Mouse (Mus musculus): ENCODE results near the gene Gtf2f1. TPM values are rescaled to one million over a fixed set of nuclear protein-coding genes. Genes with fewer than 3 reads are reported as not detected.
"Not testable (repeated sequence)": the region's sequence is repeated elsewhere in the genome, so short reads cannot be mapped to it uniquely, and the experiment has no call there.

Gtf2f1 gene
- polyA plus RNA-seq (2016; fragmentation: Nextera tagmentation; extraction: Ambion mirVana): 68.6 and 72.9 TPM in 2 replicates

DNA sequence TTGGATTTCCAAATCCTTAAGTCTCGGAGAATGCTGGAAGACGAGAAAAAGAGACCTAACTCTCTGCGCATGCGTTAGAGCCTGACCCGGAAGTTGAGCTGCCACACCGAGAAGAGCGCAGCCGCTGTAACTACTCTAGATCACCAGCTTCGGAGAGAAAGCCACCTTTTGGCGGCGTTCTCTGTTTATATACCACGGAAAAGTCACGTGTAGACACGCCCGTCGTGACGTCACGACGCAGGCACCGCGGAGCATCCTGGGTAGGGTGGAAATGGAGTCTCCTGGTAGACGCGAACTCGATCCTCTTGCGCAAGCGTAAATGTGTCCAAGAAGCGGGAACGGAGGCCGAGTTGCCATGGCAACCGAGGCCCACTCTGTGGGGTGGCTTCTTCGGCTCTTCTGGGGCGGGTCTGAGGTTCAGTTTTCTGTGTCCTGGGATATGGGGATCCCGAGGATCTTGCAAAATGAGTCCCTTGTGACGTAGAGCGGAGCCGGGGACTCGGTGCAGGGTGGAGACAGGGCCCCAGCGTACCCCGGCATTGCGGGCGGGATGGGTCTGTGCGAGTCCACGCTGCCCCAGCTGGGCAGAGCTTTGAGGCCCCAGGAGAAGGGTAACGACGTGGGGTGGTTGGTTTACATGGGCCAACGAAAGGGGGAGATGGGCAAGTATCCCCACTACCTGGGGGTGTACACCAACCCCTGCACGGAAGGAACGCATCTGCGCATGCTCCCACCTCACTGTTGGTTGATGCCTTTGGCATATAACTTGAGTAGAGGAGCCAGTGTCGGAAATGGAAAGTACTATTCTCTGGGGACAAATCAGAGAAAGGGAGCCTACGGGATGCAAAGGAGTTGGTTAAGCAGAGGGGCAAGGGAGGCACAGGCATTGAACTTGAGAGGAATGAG is at the start of gene Gtf2f1, which contains the start of gene Gm17949:
TSS of gene Gtf2f1 (minus strand) at position 53 of the 906 bp plus-strand sequence.
TSS of gene Gm17949 (plus strand) at position 234 of the 906 bp plus-strand sequence.
- 1% methylated on average over 51 of the region's 51 CpGs for WGBS
- Histone ChIP-seq H3K9me3 (no peaks in the 10 kb centered on the region), H3K27ac (replicated peaks) (peak within 1 kb of the TSS; percentile 93), H3K4me1 (peaks cover 17% of the 10 kb centered on the region), H3K36me3 (peaks cover 26% of the 10 kb centered on the region), H3K4me2 (replicated peaks) (peak within 1 kb of the TSS; percentile 92), H3K4me3 (peak within 1 kb of the TSS; percentile 75), H3K9ac (replicated peaks) (peak within 1 kb of the TSS; percentile 82), H3K27me3 (0 out of 2 replicates have a peak, but pooled peaks cover 3% of the 10 kb centered on the region)
- peak; percentile 94 for ATAC-seq (ENCODE audit: low FRiP score, low read depth)

DNA sequence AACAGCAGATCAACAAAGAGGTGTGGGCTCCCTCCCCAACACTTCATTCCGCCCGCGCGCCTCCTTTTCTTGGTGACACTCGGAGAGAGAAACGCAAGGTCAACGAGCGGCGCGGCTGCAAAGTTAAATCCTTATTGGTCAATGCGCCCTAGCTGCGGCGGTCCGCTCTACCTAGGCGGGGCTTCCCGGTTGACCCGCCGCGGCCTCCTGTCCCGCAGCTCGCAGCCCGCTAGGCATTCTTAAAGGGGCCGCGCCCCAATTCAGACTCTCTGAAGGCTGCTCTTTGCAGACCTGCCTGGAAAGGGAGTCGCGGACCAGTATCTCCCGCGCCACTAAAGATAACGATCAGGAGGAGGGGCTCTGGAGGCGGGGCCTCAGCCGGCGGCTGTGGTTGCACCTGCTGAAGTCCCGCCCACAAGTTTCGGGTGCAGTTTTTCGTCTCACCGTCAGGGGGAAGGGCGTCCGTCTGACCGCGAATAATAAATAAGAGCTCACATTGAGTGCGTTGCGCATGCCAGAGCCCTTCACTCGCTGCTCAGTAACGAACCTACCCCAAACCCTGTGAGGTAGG is 49.2 kb upstream of the Gtf2f1 start:
- Histone ChIP-seq H3K9ac (replicated peaks) (peak overlapping the region; percentile 77), H3K27ac (replicated peaks) (peak overlapping the region; percentile 84), H3K4me2 (replicated peaks) (peak overlapping the region; percentile 83), H3K9me3 (no peaks in the 10 kb centered on the region), H3K36me3 (peaks cover 13% of the 10 kb centered on the region; the same call in 1 of the 2 replicates), H3K27me3 (peaks cover 41% of the 10 kb centered on the region), H3K4me3 (peak overlapping the region; percentile 79), H3K4me1 (peaks cover 30% of the 10 kb centered on the region)
- under 1% methylated on average over 44 of the region's 44 CpGs for WGBS
- peak; percentile 91 for ATAC-seq (ENCODE audit: low FRiP score, low read depth)

DNA sequence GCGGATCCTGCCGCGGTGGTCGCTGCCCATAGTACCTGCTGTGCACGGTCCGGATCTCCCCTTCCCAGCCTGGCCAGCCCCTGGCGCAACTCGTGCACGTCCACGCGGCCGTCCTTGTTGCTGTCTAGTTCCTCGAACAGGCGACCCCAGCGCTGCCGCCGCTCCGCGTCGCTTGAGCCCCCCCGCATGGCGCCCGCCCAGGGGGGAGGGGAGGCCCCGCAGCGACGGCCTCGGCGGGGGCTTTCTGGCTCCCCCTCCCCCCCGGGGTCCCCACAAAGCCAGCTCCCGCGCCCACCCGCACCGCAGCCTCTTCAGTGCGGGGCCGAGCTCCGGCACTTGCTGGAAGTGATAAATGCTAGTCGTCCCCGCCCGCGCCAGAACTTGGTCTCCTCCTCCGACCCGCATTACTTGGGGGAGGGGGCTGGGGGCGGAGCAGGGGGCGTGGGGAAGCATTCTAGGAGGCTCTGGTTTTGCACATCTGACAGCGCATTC is 48.4 kb upstream of the Gtf2f1 start, which contains the start of gene Slc25a23:
TSS of gene Slc25a23 (minus strand) at position 378 of the 492 bp plus-strand sequence.
- Histone ChIP-seq H3K9me3 (no peaks in the 10 kb centered on the region), H3K27ac (replicated peaks) (peak within 1 kb of the TSS; percentile 84), H3K27me3 (peaks cover 35% of the 10 kb centered on the region), H3K36me3 (peaks cover 21% of the 10 kb centered on the region; the same call in 1 of the 2 replicates), H3K9ac (replicated peaks) (peak within 1 kb of the TSS; percentile 77), H3K4me2 (replicated peaks) (peak within 1 kb of the TSS; percentile 83), H3K4me1 (peaks cover 30% of the 10 kb centered on the region), H3K4me3 (peak within 1 kb of the TSS; percentile 79)
- peak; percentile 73 for ATAC-seq (ENCODE audit: low FRiP score, low read depth)
- under 1% methylated on average over 22 of the region's 45 CpGs for WGBS

DNA sequence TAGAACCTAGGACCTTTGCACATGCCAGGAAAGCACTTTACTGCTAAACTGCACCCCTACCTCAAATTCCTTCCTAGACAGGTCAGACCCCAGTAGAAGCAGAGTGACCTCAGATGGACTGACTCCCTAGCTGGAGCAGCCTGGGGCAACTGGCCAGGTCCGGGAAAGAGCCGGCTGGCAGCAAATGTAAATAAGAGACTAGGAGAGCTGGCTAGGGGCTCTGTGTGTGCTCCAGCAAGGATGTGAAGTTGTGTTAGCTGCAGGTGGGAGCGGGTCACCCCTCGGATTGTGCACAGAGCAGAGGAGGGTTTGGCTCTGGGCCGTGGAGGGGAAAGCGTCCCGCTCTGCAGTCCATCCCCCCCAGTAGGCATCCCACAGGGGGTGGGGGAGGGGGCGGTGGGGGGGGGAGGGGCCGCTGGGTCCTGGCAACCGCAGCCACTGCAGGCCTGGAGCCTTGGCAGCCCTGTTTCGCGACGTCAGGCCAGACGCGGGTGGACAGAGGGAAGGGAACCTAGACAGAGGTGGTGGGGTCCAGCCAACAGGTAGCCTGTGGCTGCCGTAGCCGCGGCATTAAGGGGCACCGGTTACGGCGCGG is 47.9 kb upstream of the Gtf2f1 start, which contains the start of gene Crb3:
TSS of gene Crb3 (plus strand) at position 215 of the 595 bp plus-strand sequence.
- peak within 1 kb of the TSS; percentile 79 for H3K4me3 ChIP-seq
- H3K9me3 ChIP-seq: no peaks in the 10 kb centered on the region
- H3K27me3 ChIP-seq: peaks cover 30% of the 10 kb centered on the region
- H3K4me2 ChIP-seq (replicated peaks): peak within 1 kb of the TSS; percentile 83
- under 1% methylated on average over 13 of the region's 22 CpGs for WGBS
- peaks cover 30% of the 10 kb centered on the region for H3K4me1 ChIP-seq
- peaks cover 26% of the 10 kb centered on the region; the same call in 1 of the 2 replicates for H3K36me3 ChIP-seq
- peak within 1 kb of the TSS; percentile 84 for H3K27ac ChIP-seq (replicated peaks)
- H3K9ac ChIP-seq (replicated peaks): peak within 1 kb of the TSS; percentile 77
- no peak for ATAC-seq (ENCODE audit: low FRiP score, low read depth)

DNA sequence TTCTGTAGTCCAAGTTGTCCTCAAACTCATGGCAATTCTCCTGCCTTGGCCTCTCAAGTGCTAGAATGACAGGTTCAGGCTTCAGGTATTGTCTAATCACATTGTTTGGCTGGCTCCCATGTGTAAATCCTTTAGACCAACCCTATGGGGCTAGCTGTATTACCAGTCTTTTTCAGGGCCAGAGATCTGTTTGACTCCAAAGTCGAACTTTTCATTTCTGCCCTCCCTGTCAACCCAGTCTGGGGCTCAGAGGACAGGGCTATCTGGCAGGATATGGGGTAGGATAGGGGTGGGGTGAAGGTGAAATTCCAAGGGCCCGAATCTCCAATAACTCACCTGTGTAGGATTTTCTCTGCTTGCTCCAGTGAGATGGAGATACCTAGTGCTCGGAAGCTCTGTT is 45.2 kb upstream of the Gtf2f1 start:
- Histone ChIP-seq H3K4me2 (replicated peaks) (no peak overlapping the region), H3K27ac (replicated peaks) (no peak overlapping the region), H3K27me3 (peaks cover 5% of the 10 kb centered on the region), H3K4me1 (peaks cover 21% of the 10 kb centered on the region), H3K4me3 (no peak overlapping the region), H3K36me3 (peaks cover 52% of the 10 kb centered on the region), H3K9ac (replicated peaks) (no peak overlapping the region), H3K9me3 (no peaks in the 10 kb centered on the region)
- WGBS: 88% methylated on average over 3 of the region's 3 CpGs
- ATAC-seq (ENCODE audit: low FRiP score, low read depth): no peak

DNA sequence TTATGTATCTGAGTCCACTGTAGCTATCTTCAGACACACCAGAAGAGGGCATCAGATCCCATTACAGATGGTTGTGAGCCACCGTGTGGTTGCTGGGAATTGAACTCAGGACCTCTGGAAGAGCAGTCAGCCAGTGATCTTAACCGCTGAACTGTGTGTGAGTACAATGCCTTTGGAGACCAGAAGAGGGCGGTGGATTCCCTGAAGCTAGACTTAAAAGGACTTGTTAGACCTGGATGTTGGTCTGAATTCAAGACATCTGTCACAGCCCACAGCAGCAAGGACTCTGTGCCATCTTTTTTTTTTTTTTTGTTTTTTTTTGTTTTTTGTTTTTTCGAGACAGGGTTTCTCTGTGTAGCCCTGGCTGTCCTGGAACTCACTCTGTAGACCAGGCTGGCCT is 40.6 kb upstream of the Gtf2f1 start:
- WGBS: 81% methylated on average over 4 of the region's 4 CpGs
- not testable (repeated sequence) for H3K9me3 ChIP-seq; H3K4me2 ChIP-seq (replicated peaks); ATAC-seq (ENCODE audit: low FRiP score, low read depth); H3K27ac ChIP-seq (replicated peaks); H3K4me1 ChIP-seq; H3K9ac ChIP-seq (replicated peaks); H3K4me3 ChIP-seq; H3K27me3 ChIP-seq
- peaks cover 68% of the 10 kb centered on the region for H3K36me3 ChIP-seq

DNA sequence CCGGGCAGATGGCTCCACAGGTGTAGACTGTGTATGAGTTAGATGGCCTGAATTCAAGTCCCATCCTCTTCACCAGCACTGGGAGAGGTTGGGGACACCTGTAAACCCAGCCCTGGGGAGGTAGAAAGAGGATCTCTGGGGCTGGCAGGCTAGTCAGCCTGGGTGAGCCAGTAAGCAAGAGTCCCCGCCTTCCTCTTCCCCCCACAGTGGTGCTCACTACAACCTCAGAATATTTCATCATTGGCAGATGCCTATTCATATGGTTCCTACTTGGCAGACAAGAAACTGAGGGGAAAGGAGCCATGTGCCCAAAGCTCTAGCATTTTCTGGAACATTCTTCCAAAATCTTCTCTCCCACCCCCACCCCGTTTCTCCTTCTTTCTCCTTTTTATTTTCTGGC is 37.7 kb upstream of the Gtf2f1 start:
- Histone ChIP-seq H3K4me2 (replicated peaks) (no peak overlapping the region), H3K9ac (replicated peaks) (no peak overlapping the region), H3K4me3 (no peak overlapping the region), H3K27me3 (0 out of 2 replicates have a peak, but pooled peaks cover 4% of the 10 kb centered on the region), H3K27ac (replicated peaks) (no peak overlapping the region), H3K36me3 (peaks cover 64% of the 10 kb centered on the region), H3K9me3 (no peaks in the 10 kb centered on the region), H3K4me1 (no peaks in the 10 kb centered on the region)
- no peak for ATAC-seq (ENCODE audit: low FRiP score, low read depth)
- WGBS: 98% methylated on average over 3 of the region's 3 CpGs

DNA sequence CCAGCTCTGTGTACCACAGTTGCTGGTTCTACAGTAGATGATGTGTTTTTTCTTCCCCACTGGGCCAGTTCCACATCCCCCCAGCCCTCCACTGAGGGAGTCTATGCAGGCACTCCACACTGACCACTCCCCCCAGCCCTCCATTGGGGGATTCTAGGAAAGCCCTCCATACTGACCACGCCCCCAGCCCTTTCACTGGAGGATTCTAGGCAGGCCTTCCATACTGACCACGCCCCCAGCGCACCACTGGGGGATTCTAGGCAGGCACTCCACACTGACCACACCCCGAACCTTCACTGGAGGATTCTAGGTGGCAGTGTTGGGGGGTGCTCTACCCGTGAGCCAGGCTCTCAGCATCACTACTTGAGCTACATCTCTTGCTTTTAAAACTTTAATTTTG is 36.3 kb upstream of the Gtf2f1 start:
- no peak overlapping the region for H3K27ac ChIP-seq (replicated peaks)
- H3K27me3 ChIP-seq: 0 out of 2 replicates have a peak, but pooled peaks cover 4% of the 10 kb centered on the region
- WGBS: 29% methylated on average over 5 of the region's 5 CpGs
- no peaks in the 10 kb centered on the region for H3K4me1 ChIP-seq
- no peak overlapping the region for H3K4me2 ChIP-seq (replicated peaks)
- peak; percentile 36; the same call in 1 of the 2 replicates for ATAC-seq (ENCODE audit: low FRiP score, low read depth)
- H3K9me3 ChIP-seq: no peaks in the 10 kb centered on the region
- peaks cover 51% of the 10 kb centered on the region for H3K36me3 ChIP-seq
- H3K9ac ChIP-seq (replicated peaks): no peak overlapping the region
- no peak overlapping the region for H3K4me3 ChIP-seq

DNA sequence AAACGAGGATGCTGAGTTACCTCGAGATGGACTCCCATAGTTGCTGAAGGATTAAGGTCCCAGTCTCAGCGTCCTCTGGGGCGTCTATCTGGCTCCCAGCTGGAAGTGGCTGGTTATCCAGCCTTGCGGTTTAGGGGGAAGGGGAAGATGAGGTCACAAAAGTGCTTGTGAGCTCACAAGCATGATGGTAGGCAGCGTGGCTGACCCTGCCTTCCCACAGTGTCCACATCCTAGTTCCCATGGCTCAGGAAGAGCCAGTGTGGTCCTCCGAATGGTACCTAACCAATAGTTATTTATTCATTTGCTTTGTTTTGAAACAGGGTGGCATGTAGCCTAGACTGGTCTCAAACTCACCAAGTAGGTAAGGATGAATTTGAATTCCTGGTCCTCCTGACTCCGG is 30.5 kb upstream of the Gtf2f1 start, which contains the start of gene Slc25a41:
TSS of gene Slc25a41 (minus strand) at position 101 of the 400 bp plus-strand sequence.
- Histone ChIP-seq H3K4me1 (no peaks in the 10 kb centered on the region), H3K9me3 (no peaks in the 10 kb centered on the region), H3K4me3 (no peak within 1 kb of the TSS), H3K27ac (replicated peaks) (no peak within 1 kb of the TSS), H3K4me2 (replicated peaks) (no peak within 1 kb of the TSS), H3K27me3 (peaks cover 28% of the 10 kb centered on the region), H3K36me3 (peaks cover 19% of the 10 kb centered on the region), H3K9ac (replicated peaks) (no peak within 1 kb of the TSS)
- no peak for ATAC-seq (ENCODE audit: low FRiP score, low read depth)
- 78% methylated on average over 8 of the region's 8 CpGs for WGBS

DNA sequence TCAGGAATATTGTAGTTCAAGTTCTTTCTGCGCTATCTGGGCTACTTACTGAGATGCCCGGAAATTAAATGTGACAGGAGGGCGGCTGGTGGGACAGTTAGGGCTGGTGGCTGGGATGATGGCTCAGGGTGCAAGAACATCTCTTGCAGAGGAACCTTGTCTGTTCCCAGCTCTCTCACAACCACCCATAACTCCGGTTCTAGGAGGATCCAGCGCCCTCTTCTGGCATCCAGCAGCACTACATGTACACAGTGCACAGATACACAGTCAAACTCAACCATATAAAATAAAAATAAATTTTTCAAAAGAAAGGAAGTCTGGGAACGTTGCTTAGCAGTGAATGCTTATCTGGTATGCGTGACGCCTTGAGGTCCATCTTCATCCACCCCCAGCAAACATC is 27.9 kb upstream of the Gtf2f1 start:
- Histone ChIP-seq H3K27ac (replicated peaks) (no peak overlapping the region), H3K27me3 (peaks cover 27% of the 10 kb centered on the region), H3K36me3 (no peaks in the 10 kb centered on the region), H3K9me3 (no peaks in the 10 kb centered on the region), H3K4me1 (no peaks in the 10 kb centered on the region), H3K9ac (replicated peaks) (no peak overlapping the region), H3K4me3 (no peak overlapping the region), H3K4me2 (replicated peaks) (no peak overlapping the region)
- 29% methylated on average over 8 of the region's 8 CpGs for WGBS
- no peak for ATAC-seq (ENCODE audit: low FRiP score, low read depth)

DNA sequence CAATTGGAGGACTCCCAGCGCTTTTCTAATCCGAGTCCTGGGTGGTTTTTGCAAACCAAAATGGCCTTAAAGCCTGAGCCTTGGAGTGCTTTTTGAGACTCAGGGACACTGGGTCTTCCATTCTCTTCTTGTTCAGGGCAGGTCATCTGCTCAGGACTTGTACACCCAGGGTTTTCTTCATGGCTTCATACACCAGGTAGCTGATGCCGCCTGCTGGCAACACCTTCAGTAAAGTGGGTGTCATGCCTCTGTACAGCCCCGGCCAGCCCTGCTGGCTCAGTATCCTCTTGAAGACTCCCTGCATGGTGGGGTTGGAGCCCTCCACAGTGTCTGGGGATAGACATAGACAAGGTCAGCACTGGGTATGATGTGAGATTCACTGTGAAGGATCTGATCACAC is 21.8 kb upstream of the Gtf2f1 start:
- H3K36me3 ChIP-seq: peaks cover 14% of the 10 kb centered on the region
- 80% methylated on average over 4 of the region's 4 CpGs for WGBS
- H3K4me3 ChIP-seq: peak overlapping the region; percentile 99; the same call in 1 of the 2 replicates
- H3K27me3 ChIP-seq: peaks cover 8% of the 10 kb centered on the region
- peaks cover 26% of the 10 kb centered on the region for H3K4me1 ChIP-seq
- no peaks in the 10 kb centered on the region for H3K9me3 ChIP-seq
- H3K4me2 ChIP-seq (replicated peaks): no peak overlapping the region
- no peak overlapping the region for H3K9ac ChIP-seq (replicated peaks)
- ATAC-seq (ENCODE audit: low FRiP score, low read depth): no peak
- 0 out of 2 replicates have a peak overlapping the region, but pooled peaks have one; percentile 87 for H3K27ac ChIP-seq (replicated peaks)
